Mouse (Mus musculus): Measurements from ENCODE around the gene Klk1b8. TPM values are rescaled to one million over a fixed set of nuclear protein-coding genes. Genes with fewer than 3 reads are reported as not detected.

Klk1b8 gene
- polyA plus RNA-seq, 1 experiment from 2014 or later = not detected

Other genes with a start within 250 kb of the Klk1b8 start
- 0.17 and 0.38 TPM in 2 replicates for gene Klk13, start 238.1 kb upstream of the Klk1b8 start, polyA plus RNA-seq (2015; fragmentation: Nextera tagmentation; extraction: Ambion mirVana)
- gene Klk12, start 181.8 kb upstream of the Klk1b8 start, polyA plus RNA-seq (2015; fragmentation: Nextera tagmentation; extraction: Ambion mirVana) = not detected in 2 replicates
- 0.33 TPM in 1 of 2 replicates, not detected in the other for gene Klk11, start 176.1 kb upstream of the Klk1b8 start, polyA plus RNA-seq (2015; fragmentation: Nextera tagmentation; extraction: Ambion mirVana)
- gene Klk10, start 169.6 kb upstream of the Klk1b8 start, polyA plus RNA-seq (2015; fragmentation: Nextera tagmentation; extraction: Ambion mirVana) = 0.10 and 0.51 TPM in 2 replicates
- gene Klk9, start 158.8 kb upstream of the Klk1b8 start, polyA plus RNA-seq (2015; fragmentation: Nextera tagmentation; extraction: Ambion mirVana) = 0.23 TPM in 1 of 2 replicates, not detected in the other
- gene Klk8, start 153.1 kb upstream of the Klk1b8 start, polyA plus RNA-seq (2015; fragmentation: Nextera tagmentation; extraction: Ambion mirVana) = 12.6 and 15.5 TPM in 2 replicates
- 0.24 TPM in 1 of 2 replicates, not detected in the other for gene Klk7, start 139.4 kb upstream of the Klk1b8 start, polyA plus RNA-seq (2015; fragmentation: Nextera tagmentation; extraction: Ambion mirVana)
- gene Klk6, start 126.2 kb upstream of the Klk1b8 start, polyA plus RNA-seq (2015; fragmentation: Nextera tagmentation; extraction: Ambion mirVana) = not detected in 2 replicates
- gene Klk5, start 108.7 kb upstream of the Klk1b8 start, polyA plus RNA-seq (2015; fragmentation: Nextera tagmentation; extraction: Ambion mirVana) = not detected in 2 replicates
- 0.28 TPM in 1 of 2 replicates, not detected in the other for gene Klk4, start 69.5 kb upstream of the Klk1b8 start, polyA plus RNA-seq (2015; fragmentation: Nextera tagmentation; extraction: Ambion mirVana)
- gene Klk15, start 16.9 kb upstream of the Klk1b8 start, polyA plus RNA-seq (2015; fragmentation: Nextera tagmentation; extraction: Ambion mirVana) = not detected in 2 replicates
- not detected in 2 replicates for gene Klk1b1, start 16.1 kb downstream of the Klk1b8 start, polyA plus RNA-seq (2015; fragmentation: Nextera tagmentation; extraction: Ambion mirVana)
- gene Klk1b9, start 25.4 kb downstream of the Klk1b8 start, polyA plus RNA-seq (2015; fragmentation: Nextera tagmentation; extraction: Ambion mirVana) = not detected in 2 replicates
- gene Klk1b11, start 45.2 kb downstream of the Klk1b8 start, polyA plus RNA-seq (2015; fragmentation: Nextera tagmentation; extraction: Ambion mirVana) = not detected in 2 replicates
- not detected in 2 replicates for gene Klk1b26, start 61.5 kb downstream of the Klk1b8 start, polyA plus RNA-seq (2015; fragmentation: Nextera tagmentation; extraction: Ambion mirVana)
- not detected in 2 replicates for gene Klk1b27, start 101.6 kb downstream of the Klk1b8 start, polyA plus RNA-seq (2015; fragmentation: Nextera tagmentation; extraction: Ambion mirVana)
- not detected in 2 replicates for gene Klk1b21, start 151.7 kb downstream of the Klk1b8 start, polyA plus RNA-seq (2015; fragmentation: Nextera tagmentation; extraction: Ambion mirVana)
- not detected in 2 replicates for gene Klk1b22, start 162.0 kb downstream of the Klk1b8 start, polyA plus RNA-seq (2015; fragmentation: Nextera tagmentation; extraction: Ambion mirVana)
- not detected in 2 replicates for gene Klk1b16, start 186.1 kb downstream of the Klk1b8 start, polyA plus RNA-seq (2015; fragmentation: Nextera tagmentation; extraction: Ambion mirVana)
- not detected in 2 replicates for gene Klk1b24, start 237.6 kb downstream of the Klk1b8 start, polyA plus RNA-seq (2015; fragmentation: Nextera tagmentation; extraction: Ambion mirVana)
- gene Klk1b3, start 247.5 kb downstream of the Klk1b8 start, polyA plus RNA-seq (2015; fragmentation: Nextera tagmentation; extraction: Ambion mirVana) = not detected in 2 replicates

Measured in neural tube, embryonic 15.5 days (tissue).